Mouse (Mus musculus) myocyte (in vitro differentiated cells): ENCODE data around the gene Serinc4. TPM values are rescaled to one million over a fixed set of nuclear protein-coding genes. Genes with fewer than 3 reads are reported as not detected.
A peak's percentile ranks its signal among the peaks of the same experiment; 100 is the strongest.

Experiments used
- H3K27me3 ChIP-seq: one replicate; pipeline ENCODE4 v1.6.1; 2011; ENCODE audit not compliant: control insufficient read depth, insufficient read depth, insufficient read length
- H3K36me3 ChIP-seq: one replicate; pipeline ENCODE4 v1.6.1; 2011; ENCODE audit not compliant: control insufficient read depth, insufficient read depth
- H3K4me2 ChIP-seq: one replicate; pipeline ENCODE4 v1.6.1; 2011; ENCODE audit warnings: low read depth, control low read depth
- H3K4me3 ChIP-seq: one replicate; pipeline ENCODE4 v1.5.1; 2011; ENCODE audit warnings: mild to moderate bottlenecking, control low read depth, moderate library complexity
- H3K79me2 ChIP-seq: one replicate; pipeline ENCODE4 v1.6.1; 2011; ENCODE audit not compliant: control insufficient read depth, insufficient read depth
- H3ac ChIP-seq: one replicate; pipeline ENCODE4 v1.6.1; 2011; ENCODE audit not compliant: control insufficient read depth, insufficient read length
- CEBPB ChIP-seq: IDR thresholded peaks from 2 replicates; pipeline ENCODE4 v1.6.1; 2011; ENCODE audit warnings: mild to moderate bottlenecking, moderate library complexity; ENCODE audit not compliant: poor library complexity, insufficient read depth, severe bottlenecking
- E2F4 ChIP-seq: IDR thresholded peaks from one replicate; pipeline ENCODE4 v1.6.1; 2011; ENCODE audit warnings: mild to moderate bottlenecking, control low read depth, moderate library complexity; ENCODE audit not compliant: insufficient read depth
- MAX ChIP-seq: IDR thresholded peaks from one replicate; pipeline ENCODE4 v1.6.1; 2011; ENCODE audit warnings: low read depth, mild to moderate bottlenecking, control low read depth
- MYOD1 ChIP-seq, 3 experiments: IDR thresholded peaks; one replicate each; pipeline ENCODE4 v1.6.1; 2011; ENCODE audit warnings: control low read depth in 2 of 3, low read depth in 2 of 3, mild to moderate bottlenecking in 2 of 3, moderate library complexity in 1 of 3; ENCODE audit not compliant: insufficient read length in 2 of 3, control insufficient read depth in 1 of 3
- MYOG ChIP-seq, 3 experiments: IDR thresholded peaks; one replicate each; pipeline ENCODE4 v1.6.1; 2011; ENCODE audit warnings: control low read depth in 2 of 3, low read depth in 2 of 3, mild to moderate bottlenecking in 2 of 3; ENCODE audit not compliant: insufficient read length in 2 of 3, control insufficient read depth in 1 of 3, insufficient read depth in 1 of 3
- POLR2A ChIP-seq: IDR thresholded peaks from one replicate; pipeline ENCODE4 v1.6.1; 2011; ENCODE audit warnings: low read depth, mild to moderate bottlenecking, control low read depth, moderate library complexity; ENCODE audit not compliant: insufficient read length
- POLR2AphosphoS2 ChIP-seq: IDR thresholded peaks from one replicate; pipeline ENCODE4 v1.6.1; 2011; ENCODE audit warnings: low read depth, control low read depth; ENCODE audit not compliant: insufficient read length
- REST ChIP-seq: IDR thresholded peaks from one replicate; pipeline ENCODE4 v1.6.1; 2011; ENCODE audit warnings: mild to moderate bottlenecking, control low read depth, moderate library complexity; ENCODE audit not compliant: insufficient read depth, insufficient read length
- SRF ChIP-seq: IDR thresholded peaks from one replicate; pipeline ENCODE4 v1.6.1; 2011; ENCODE audit warnings: low read depth; ENCODE audit not compliant: control insufficient read depth, insufficient read length
- TCF12 ChIP-seq: IDR thresholded peaks from one replicate; pipeline ENCODE4 v1.6.1; 2011; ENCODE audit warnings: mild to moderate bottlenecking, control low read depth; ENCODE audit not compliant: poor library complexity, insufficient read depth, severe bottlenecking
- TCF3 ChIP-seq: IDR thresholded peaks from one replicate; pipeline ENCODE4 v1.6.1; 2011; ENCODE audit warnings: low read depth, control low read depth; ENCODE audit not compliant: insufficient read length
- USF1 ChIP-seq: IDR thresholded peaks from one replicate; pipeline ENCODE4 v1.6.1; 2011; ENCODE audit warnings: low read depth, mild to moderate bottlenecking, control low read depth, moderate library complexity
- polyA plus RNA-seq: library from polyadenylated mRNA; unstranded; fragments of >200 nt; fragmentation: generic; extraction: Trizol; gene quantifications from one replicate; pipeline ENCODE4 v1.2.1, GENCODE M21; 2012; ENCODE audit warnings: missing spikeins

Gene Serinc4
- polyA plus RNA-seq, 1 experiment: 0.32 TPM

DNA sequence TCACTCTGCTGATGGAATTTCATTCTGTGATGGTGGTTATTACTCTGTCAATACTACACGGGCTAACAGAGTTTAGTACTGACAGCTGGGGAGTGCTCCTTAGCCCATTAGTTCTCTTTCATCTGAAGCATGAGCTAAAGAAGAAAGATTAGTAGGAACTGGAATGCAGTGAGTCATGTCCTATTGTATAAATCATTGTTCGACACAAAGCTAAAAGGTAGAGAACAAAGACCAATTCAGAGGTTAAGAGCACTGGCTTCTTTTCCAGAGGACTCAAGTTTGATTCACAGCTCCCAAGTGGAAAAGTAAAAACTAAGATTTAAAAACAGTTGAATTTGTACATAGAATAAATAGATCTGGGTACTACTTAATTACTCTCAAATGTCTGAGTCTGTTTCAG is 3.5 kb upstream of the Serinc4 start:
- no peaks in the 10 kb centered on the region for H3K27me3 ChIP-seq
- H3K79me2 ChIP-seq: peaks cover 13% of the 10 kb centered on the region
- no peak overlapping the region for H3K4me3 ChIP-seq
- peak overlapping the region; percentile 6 for H3K4me2 ChIP-seq
- H3ac ChIP-seq: no peak overlapping the region
- H3K36me3 ChIP-seq: peaks cover 4% of the 10 kb centered on the region
- TF ChIP-seq CEBPB (no peak), REST (no peak), USF1 (no peak)

DNA sequence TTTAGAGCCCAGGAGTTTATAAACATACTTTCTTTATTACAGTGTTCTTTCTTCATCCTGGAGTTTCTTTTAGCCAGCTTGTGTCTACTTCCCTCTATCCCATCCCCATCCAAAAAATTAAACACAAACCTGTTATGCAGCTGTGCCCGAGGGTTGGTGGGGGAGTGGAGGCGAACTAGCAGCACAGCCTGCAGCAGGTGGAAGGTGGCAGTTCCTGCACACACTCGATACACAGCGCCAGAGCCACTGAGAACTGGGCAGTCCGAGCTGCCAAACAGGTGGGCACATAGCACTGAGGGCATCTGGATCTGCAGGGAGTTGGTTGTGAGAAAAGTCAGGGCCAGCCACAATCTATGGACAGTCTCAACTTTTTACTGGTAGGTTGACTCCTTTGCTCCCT is 1.0 kb downstream of the Serinc4 start:
- Histone ChIP-seq H3K79me2 (peaks cover 38% of the 10 kb centered on the region), H3K4me3 (no peak overlapping the region), H3ac (no peak overlapping the region), H3K36me3 (peaks cover 22% of the 10 kb centered on the region), H3K27me3 (no peaks in the 10 kb centered on the region), H3K4me2 (no peak overlapping the region)
- no peak for TF ChIP-seq E2F4
- TF ChIP-seq SRF: no peak
- no peak for TF ChIP-seq REST
- no peak for TF ChIP-seq USF1
- no peak for TF ChIP-seq TCF3
- TF ChIP-seq MYOG (IDR thresholded peaks at IDR 0.05; ENCODE audit: control insufficient read depth in 1 of 3, insufficient read depth in 1 of 3, insufficient read length in 2 of 3, low read depth in 2 of 3): peak in 1 of 3 experiments; percentile 11
- TF ChIP-seq POLR2A: peak; percentile 40
- TF ChIP-seq POLR2AphosphoS2: peak; percentile 84

DNA sequence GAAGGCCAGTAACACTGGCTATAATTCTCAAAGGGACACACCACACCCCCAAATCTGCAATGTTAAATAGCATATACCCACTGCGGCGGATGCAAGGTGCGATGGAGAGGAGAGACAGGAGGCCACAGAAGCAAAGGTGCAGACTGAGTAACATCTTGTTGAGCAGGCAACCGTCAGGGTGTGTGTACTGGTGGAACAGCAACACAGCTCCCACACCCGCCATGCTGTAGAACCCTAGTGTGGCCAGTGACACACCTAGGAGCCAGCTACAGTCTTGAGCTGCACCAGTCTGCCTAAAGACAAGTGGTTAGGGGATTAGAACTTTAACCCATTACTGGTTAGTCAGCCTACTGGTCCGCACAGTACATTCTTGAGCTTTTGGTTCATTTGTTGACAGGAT is 2.7 kb downstream of the Serinc4 start:
- H3K36me3 ChIP-seq: peaks cover 22% of the 10 kb centered on the region
- H3K4me2 ChIP-seq: no peak overlapping the region
- TF ChIP-seq POLR2A (peak; percentile 30), POLR2AphosphoS2 (peak; percentile 93), MAX (no peak)

DNA sequence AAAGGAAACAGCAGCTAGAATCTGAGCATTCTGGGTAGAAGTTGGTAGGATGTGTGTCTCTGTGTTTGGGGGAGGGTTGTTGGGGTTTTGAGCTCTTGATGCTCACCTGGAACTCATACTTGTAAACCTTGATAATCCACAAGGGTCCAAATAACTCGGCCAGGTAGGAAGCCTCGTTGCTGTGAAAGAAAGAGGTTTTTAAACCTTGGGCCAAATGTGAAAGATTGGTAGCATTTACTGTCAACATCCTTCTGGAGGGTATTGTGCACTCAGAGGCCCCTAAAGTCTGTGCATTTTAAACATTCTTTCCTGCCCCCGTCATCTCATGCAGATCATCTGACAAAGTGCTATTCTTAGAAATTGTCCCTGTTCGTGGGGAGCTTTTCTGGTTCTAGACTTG is 3.6 kb downstream of the Serinc4 start, which contains the start of gene Hypk:
TSS of gene Hypk (plus strand) at position 301 of the 400 bp plus-strand sequence.
- no peak for TF ChIP-seq USF1
- TF ChIP-seq REST: no peak
- TF ChIP-seq TCF12: no peak
- TF ChIP-seq E2F4: no peak
- H3K4me3 ChIP-seq: no peak within 1 kb of the TSS
- peaks cover 18% of the 10 kb centered on the region for H3K36me3 ChIP-seq
- no peaks in the 10 kb centered on the region for H3K27me3 ChIP-seq
- H3K79me2 ChIP-seq: peaks cover 44% of the 10 kb centered on the region
- H3ac ChIP-seq: no peak within 1 kb of the TSS
- H3K4me2 ChIP-seq: peak within 1 kb of the TSS; percentile 62

More for the DNA sequence above, 2.7 kb downstream of the Serinc4 start:
- peaks cover 46% of the 10 kb centered on the region for H3K79me2 ChIP-seq
- no peak overlapping the region for H3K4me3 ChIP-seq
- no peaks in the 10 kb centered on the region for H3K27me3 ChIP-seq
- no peak overlapping the region for H3ac ChIP-seq

DNA sequence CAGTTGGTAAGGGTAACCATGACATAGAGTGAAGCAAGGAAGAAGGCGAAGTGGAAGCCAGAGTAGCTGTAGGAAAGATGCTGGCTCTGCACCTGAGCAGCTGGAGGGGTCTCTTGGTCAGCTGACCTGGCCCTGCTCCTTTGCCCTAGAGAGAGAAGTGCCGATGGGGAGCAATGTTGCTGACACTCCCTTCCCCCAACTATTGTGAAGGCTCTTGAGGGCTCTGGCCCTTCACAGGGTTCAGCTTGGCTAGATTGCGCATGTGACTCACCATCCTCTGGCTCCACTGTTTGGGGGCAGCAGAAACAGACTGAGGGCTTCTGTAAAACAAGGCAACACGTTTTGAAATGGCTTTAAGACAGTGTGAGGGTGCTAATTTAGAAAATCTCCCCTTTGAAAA is 4.2 kb downstream of the Serinc4 start:
- TF ChIP-seq USF1 (peak; percentile 45), POLR2A (no peak)
- Histone ChIP-seq H3K27me3 (no peaks in the 10 kb centered on the region), H3K79me2 (peaks cover 38% of the 10 kb centered on the region), H3K4me2 (peak overlapping the region; percentile 62), H3ac (no peak overlapping the region), H3K36me3 (peaks cover 18% of the 10 kb centered on the region), H3K4me3 (no peak overlapping the region)

DNA sequence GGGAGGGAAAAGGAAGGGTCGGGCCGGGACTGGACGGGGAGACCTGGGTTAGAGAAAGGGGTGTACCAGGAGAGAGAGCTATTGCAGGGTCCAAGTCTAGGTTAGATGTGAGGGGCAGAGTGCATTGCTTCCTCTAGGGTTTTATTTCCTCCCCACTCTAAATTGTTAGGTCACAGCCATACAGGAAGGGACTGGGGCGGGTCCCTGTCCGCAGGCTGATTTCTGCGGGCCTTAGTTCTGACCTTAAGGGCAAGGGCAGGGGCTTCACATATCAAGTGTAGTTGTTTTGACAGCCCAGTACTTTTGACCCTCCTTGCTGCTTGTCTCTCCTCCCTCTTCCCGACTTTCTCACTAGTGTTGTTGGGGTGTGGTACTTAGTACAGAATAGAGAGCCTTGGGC is 6.5 kb downstream of the Serinc4 start:
- peak overlapping the region; percentile 75 for H3K4me2 ChIP-seq
- H3K79me2 ChIP-seq: peaks cover 33% of the 10 kb centered on the region
- no peaks in the 10 kb centered on the region for H3K27me3 ChIP-seq
- peaks cover 18% of the 10 kb centered on the region for H3K36me3 ChIP-seq
- peak overlapping the region; percentile 92 for H3ac ChIP-seq
- TF ChIP-seq MAX (no peak), POLR2AphosphoS2 (no peak), CEBPB (no peak), SRF (no peak), MYOD1 (IDR thresholded peaks at IDR 0.05; ENCODE audit: control insufficient read depth in 1 of 3, insufficient read length in 2 of 3, low read depth in 2 of 3) (no peak), E2F4 (no peak), MYOG (IDR thresholded peaks at IDR 0.05; ENCODE audit: control insufficient read depth in 1 of 3, insufficient read depth in 1 of 3, insufficient read length in 2 of 3, low read depth in 2 of 3) (no peak), TCF3 (no peak)
- peak overlapping the region; percentile 57 for H3K4me3 ChIP-seq
